Mouse (Mus musculus): Measurements from ENCODE around the gene Rpl39l. TPM values are rescaled to one million over a fixed set of nuclear protein-coding genes. Genes with fewer than 3 reads are reported as not detected.
A peak's percentile ranks its signal among the peaks of the same experiment; 100 is the strongest.
"Not testable (repeated sequence)": the region's sequence is repeated elsewhere in the genome, so short reads cannot be mapped to it uniquely, and the experiment has no call there.

Rpl39l gene
- 0.22 TPM in 1 of 2 replicates, not detected in the other for polyA plus RNA-seq (2015; fragmentation: Nextera tagmentation; extraction: Ambion mirVana)

DNA sequence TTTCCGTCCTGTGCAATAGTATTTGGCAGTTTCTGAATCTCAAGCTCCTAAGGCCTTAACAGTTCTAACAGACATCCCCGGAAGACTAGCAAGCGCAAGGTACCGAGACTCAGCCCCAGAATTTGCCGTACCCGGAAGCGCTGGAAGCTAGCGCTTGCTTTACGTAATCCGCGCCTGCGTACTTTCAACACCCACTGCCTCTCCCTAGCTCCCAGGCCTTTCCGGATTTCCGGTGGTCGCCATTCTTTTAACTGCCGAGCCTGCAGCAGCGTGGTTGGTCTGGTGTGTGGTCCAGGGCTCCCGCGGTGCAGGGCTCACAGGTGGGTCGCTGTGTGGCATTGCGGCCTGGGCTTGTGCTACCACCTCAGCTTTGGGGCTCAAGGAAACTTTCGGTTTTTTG, at the start of gene Rpl39l:
Gene Rpl39l (plus strand): TSS at position 222 of the 400 bp plus-strand sequence.
- H3K9me3 ChIP-seq, result no peaks in the 10 kb centered on the region
- H3K9ac ChIP-seq, result no peak within 1 kb of the TSS
- H3K27ac ChIP-seq, result no peak within 1 kb of the TSS
- H3K36me3 ChIP-seq, result no peaks in the 10 kb centered on the region
- no peak for ATAC-seq (ENCODE audit: insufficient read depth, low FRiP score, low read depth)
- 82% methylated on average over 22 of the region's 22 CpGs for WGBS
- H3K4me2 ChIP-seq, result no peak within 1 kb of the TSS
- no peaks in the 10 kb centered on the region for H3K4me1 ChIP-seq
- no peak within 1 kb of the TSS for H3K4me3 ChIP-seq (replicated peaks)
- H3K27me3 ChIP-seq (replicated peaks), result no peaks in the 10 kb centered on the region

DNA sequence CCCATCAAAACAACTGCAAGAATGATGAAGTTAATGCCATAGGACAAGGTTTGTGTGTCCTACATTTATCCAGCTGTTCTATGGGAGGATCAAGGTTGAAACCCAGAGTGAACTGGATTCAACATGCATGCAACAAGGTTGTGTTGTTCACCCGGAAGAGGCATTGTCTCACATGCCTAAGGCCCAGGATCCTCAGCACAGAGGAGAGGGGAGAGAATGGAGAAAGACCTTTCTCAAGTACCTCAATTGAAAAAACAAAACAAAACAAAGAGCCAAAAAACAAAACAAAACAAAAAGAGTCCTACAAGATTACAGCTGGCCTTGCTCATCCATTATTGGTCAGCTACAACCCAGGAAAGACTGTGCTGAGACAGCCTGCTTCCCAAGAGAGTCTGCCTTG, 42.4 kb upstream of the Rpl39l start:
- Histone ChIP-seq H3K27ac (no peak overlapping the region), H3K36me3 (no peaks in the 10 kb centered on the region), H3K9me3 (no peaks in the 10 kb centered on the region), H3K4me3 (replicated peaks) (no peak overlapping the region), H3K4me2 (no peak overlapping the region), H3K27me3 (replicated peaks) (no peaks in the 10 kb centered on the region), H3K9ac (no peak overlapping the region), H3K4me1 (no peaks in the 10 kb centered on the region)
- ATAC-seq (ENCODE audit: insufficient read depth, low FRiP score, low read depth), result no peak
- 88% methylated on average over 1 of the region's 1 CpGs for WGBS

DNA sequence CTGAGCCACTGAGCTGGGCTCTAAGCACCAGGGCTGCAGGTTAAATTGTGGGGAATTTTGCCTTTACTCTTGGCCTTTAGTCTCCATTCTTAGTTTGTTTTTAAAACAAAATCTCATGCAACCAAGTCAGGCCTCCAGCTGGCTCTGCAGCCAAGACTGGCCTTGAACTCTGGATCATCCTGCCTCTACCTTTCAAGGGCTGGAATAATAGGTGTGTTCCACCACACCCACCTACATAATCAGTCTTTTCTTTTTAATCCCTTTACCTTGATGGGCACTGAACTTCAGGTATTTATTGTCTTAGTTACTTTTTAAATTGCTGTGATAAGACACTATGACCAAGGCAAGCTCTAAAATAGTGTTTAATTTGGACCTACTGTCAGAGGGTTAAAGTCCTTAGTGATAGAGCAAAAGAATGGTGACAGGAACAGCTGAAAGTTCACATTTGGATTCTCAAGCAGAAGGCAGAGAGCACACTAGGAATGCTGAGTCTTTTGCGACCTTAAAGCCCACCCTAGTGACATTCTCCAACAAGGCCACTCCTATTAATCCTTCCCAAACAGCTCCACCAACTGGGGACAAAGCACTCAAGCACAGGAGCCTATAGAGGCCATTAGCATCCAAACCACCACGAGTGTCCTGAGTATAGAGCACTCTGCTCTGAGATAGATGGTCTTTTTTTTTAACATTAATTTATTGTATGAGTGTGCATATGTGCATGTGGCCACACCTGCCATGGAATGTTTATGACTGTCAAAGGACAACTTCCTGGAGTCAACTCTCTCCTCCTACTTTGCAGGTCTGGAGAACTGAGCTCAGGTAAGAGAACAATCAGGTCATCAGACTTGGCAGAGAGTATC, 40.7 kb upstream of the Rpl39l start:
- H3K36me3 ChIP-seq, result no peaks in the 10 kb centered on the region
- 68% methylated on average over 2 of the region's 2 CpGs for WGBS
- ATAC-seq (ENCODE audit: insufficient read depth, low FRiP score, low read depth), result no peak

DNA sequence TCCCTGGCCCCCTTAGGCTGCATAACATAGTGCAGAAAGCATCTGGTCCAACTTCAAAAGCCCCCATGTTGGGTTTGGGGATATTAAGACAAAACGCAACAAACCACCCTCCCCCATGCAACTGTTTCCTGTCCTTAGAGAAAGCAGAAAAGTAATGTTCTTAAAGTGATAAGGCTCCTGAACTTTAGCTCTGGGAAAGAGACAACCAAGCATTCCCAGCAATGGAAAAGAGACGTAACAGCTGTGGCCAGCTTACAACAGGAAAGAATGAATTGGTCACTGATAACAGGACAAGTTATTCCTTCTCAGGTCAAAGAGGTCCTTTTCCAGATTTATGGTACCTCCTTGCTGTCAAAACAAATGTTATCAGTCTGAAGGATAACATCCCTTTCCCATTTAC, 26.9 kb upstream of the Rpl39l start:
- ATAC-seq (ENCODE audit: insufficient read depth, low FRiP score, low read depth), result no peak
- no peak overlapping the region for H3K9ac ChIP-seq
- no peaks in the 10 kb centered on the region for H3K27me3 ChIP-seq (replicated peaks)
- no peak overlapping the region for H3K4me2 ChIP-seq
- H3K9me3 ChIP-seq, result no peaks in the 10 kb centered on the region
- no peak overlapping the region for H3K4me3 ChIP-seq (replicated peaks)
- H3K4me1 ChIP-seq, result no peaks in the 10 kb centered on the region
- no peaks in the 10 kb centered on the region for H3K36me3 ChIP-seq
- no peak overlapping the region for H3K27ac ChIP-seq
- WGBS, result 33% methylated on average over 2 of the region's 2 CpGs

More for the DNA sequence above, 40.7 kb upstream of the Rpl39l start:
- H3K27me3 ChIP-seq (replicated peaks), result no peaks in the 10 kb centered on the region
- no peaks in the 10 kb centered on the region for H3K4me1 ChIP-seq
- H3K4me3 ChIP-seq (replicated peaks), result no peak overlapping the region
- H3K4me2 ChIP-seq, result no peak overlapping the region
- no peaks in the 10 kb centered on the region for H3K9me3 ChIP-seq
- H3K9ac ChIP-seq, result no peak overlapping the region
- no peak overlapping the region for H3K27ac ChIP-seq

DNA sequence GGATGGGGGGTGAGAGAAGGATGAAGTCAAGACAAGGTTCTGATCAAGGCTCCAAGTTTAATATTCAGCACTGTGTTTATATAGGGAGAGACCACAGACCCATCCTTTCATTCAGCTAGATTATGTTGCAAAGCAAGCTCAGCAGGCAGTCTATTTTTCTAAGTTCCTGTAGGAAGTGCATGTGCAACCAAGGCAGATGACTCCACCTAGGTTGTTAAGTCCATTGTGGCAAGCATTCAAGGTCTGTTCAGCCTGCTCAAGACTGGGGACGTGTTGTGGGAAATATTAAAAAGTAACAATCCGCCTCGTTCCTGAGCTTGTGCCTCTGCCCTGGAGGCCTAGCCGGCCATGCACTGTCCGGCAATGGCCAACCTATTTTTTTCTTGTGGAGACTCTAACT, 22.6 kb upstream of the Rpl39l start:
- no peak overlapping the region for H3K9ac ChIP-seq
- WGBS, result 96% methylated on average over 5 of the region's 5 CpGs
- no peak for ATAC-seq (ENCODE audit: insufficient read depth, low FRiP score, low read depth)
- H3K9me3 ChIP-seq, result no peaks in the 10 kb centered on the region
- no peak overlapping the region for H3K27ac ChIP-seq
- no peaks in the 10 kb centered on the region for H3K4me1 ChIP-seq
- H3K27me3 ChIP-seq (replicated peaks), result no peaks in the 10 kb centered on the region
- no peak overlapping the region for H3K4me3 ChIP-seq (replicated peaks)
- no peak overlapping the region for H3K4me2 ChIP-seq
- H3K36me3 ChIP-seq, result no peaks in the 10 kb centered on the region

DNA sequence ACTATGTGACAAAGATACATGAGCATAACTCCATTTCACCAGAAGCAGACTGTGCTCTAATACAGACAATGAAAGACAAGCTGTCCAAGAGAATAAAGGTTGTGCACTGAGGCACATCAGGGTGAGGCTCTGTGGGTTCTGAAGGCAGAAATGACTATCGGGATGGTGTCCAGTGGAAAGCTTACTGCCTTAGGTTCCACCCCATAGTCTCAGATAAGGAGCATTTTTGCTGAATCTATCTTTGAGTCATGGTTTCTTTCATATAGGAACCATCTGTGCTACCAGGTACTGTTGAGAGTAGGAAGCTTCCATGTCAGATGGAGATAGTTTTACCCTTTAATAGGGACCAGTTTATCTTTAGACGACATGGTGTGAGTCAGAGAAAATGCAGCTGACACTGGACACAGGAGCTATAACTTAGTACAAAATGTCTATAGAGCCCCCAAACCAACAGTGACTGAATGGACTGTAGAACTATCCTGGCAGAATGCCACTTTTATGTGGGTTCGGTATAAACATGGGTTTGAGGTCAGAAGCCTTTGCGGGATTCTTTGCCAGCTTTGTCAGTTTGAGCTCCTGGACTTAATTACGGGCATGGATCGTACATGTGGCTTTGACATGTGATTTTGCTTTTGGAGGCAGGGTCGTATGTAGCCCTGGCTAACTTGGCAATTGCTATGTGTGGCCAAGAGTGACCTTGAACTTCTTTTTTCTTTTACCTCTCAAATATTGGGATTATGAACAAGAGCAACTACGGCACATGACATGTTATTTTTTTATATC, 712 bp upstream of the Rpl39l start:
- H3K4me3 ChIP-seq (replicated peaks), result no peak overlapping the region
- no peak overlapping the region for H3K9ac ChIP-seq
- H3K27ac ChIP-seq, result no peak overlapping the region
- H3K36me3 ChIP-seq, result no peaks in the 10 kb centered on the region
- H3K27me3 ChIP-seq (replicated peaks), result no peaks in the 10 kb centered on the region
- H3K4me2 ChIP-seq, result no peak overlapping the region
- WGBS, result 78% methylated on average over 8 of the region's 8 CpGs
- H3K9me3 ChIP-seq, result no peaks in the 10 kb centered on the region
- no peak for ATAC-seq (ENCODE audit: insufficient read depth, low FRiP score, low read depth)
- no peaks in the 10 kb centered on the region for H3K4me1 ChIP-seq

DNA sequence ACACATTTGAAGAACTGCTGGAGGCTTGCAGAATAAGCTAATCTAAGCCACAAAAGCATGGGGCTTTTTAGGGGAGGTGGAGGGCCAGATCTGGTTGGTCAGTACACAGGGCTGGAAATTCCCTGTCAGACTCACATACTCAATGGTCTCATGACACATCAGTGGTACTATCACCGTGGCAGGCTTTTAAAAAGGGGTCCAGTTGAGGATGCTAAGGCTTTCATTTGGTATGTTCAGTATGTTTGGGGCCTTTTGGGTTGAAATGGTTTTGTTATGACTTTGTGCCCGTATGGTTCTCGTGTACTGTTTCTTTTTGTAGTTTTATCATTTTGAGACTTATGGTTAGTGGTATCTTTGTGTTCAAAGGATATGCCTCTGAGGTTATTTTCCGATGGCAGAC, 1.2 kb downstream of the Rpl39l start:
- Histone ChIP-seq H3K27ac (no peak overlapping the region), H3K36me3 (no peaks in the 10 kb centered on the region), H3K4me3 (replicated peaks) (no peak overlapping the region), H3K9me3 (no peaks in the 10 kb centered on the region), H3K9ac (no peak overlapping the region), H3K4me1 (no peaks in the 10 kb centered on the region), H3K27me3 (replicated peaks) (no peaks in the 10 kb centered on the region), H3K4me2 (no peak overlapping the region)
- no peak for ATAC-seq (ENCODE audit: insufficient read depth, low FRiP score, low read depth)
- 88% methylated on average over 4 of the region's 4 CpGs for WGBS

DNA sequence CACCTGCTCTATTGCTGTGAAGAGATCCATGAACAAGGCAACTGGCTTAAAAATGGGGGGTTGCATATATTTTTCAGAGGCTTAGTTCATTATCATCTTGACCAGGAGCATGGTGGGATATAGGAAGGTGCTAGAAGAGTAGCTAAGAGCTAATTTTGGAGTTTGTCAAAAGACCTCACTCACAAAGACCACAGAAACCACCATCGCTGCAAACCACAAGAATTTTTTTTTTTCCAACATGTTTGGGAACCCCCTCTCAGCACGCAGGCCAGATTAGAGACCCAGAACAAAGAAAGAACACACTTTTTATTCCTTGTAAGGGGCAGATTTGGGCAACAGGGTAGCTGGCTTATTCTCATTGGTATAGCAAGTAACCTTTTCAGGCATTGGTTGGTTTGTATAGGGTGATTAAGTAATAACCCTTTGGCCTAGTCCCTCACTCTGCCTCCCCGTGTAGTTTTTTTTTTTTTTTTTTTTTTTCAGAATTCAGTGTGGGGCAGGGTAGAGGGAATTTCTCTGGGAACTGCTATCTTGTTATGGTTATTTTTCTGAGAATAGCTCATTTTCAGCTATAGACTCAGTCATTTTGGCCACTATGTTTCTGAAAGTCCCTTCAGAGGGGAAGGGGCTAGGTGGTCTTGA, 2.3 kb downstream of the Rpl39l start:
- H3K27ac ChIP-seq, result no peak overlapping the region
- no peaks in the 10 kb centered on the region for H3K4me1 ChIP-seq
- ATAC-seq (ENCODE audit: insufficient read depth, low FRiP score, low read depth), result no peak
- WGBS, result 81% methylated on average over 3 of the region's 3 CpGs
- H3K9ac ChIP-seq, result no peak overlapping the region
- H3K36me3 ChIP-seq, result no peaks in the 10 kb centered on the region
- H3K4me2 ChIP-seq, result no peak overlapping the region
- no peaks in the 10 kb centered on the region for H3K9me3 ChIP-seq
- no peaks in the 10 kb centered on the region for H3K27me3 ChIP-seq (replicated peaks)
- no peak overlapping the region for H3K4me3 ChIP-seq (replicated peaks)

DNA sequence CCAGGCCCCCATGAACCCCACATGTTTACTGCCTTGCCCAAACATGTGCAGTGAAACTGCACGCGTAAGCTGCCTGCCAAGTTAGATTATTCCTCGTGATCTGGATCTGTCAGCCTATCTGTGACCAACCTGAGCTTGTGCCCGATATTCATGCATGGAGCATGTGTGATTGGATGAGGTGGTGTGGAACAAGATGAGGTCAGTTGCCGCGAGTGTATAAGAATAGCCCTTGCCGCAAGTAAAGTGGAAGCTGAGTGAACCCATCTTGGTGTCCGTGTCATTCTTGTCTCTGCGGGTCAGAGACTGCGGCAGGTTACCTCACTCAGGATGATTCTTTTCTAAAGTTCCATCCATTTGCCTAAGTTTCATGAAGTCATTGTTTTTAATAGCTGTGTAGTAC, 17.4 kb downstream of the Rpl39l start:
- not testable (repeated sequence) for H3K9me3 ChIP-seq; ATAC-seq (ENCODE audit: insufficient read depth, low FRiP score, low read depth); H3K9ac ChIP-seq; H3K4me3 ChIP-seq (replicated peaks); H3K27ac ChIP-seq; H3K4me1 ChIP-seq; H3K4me2 ChIP-seq; H3K36me3 ChIP-seq; H3K27me3 ChIP-seq (replicated peaks)
- 94% methylated on average over 10 of the region's 10 CpGs for WGBS

DNA sequence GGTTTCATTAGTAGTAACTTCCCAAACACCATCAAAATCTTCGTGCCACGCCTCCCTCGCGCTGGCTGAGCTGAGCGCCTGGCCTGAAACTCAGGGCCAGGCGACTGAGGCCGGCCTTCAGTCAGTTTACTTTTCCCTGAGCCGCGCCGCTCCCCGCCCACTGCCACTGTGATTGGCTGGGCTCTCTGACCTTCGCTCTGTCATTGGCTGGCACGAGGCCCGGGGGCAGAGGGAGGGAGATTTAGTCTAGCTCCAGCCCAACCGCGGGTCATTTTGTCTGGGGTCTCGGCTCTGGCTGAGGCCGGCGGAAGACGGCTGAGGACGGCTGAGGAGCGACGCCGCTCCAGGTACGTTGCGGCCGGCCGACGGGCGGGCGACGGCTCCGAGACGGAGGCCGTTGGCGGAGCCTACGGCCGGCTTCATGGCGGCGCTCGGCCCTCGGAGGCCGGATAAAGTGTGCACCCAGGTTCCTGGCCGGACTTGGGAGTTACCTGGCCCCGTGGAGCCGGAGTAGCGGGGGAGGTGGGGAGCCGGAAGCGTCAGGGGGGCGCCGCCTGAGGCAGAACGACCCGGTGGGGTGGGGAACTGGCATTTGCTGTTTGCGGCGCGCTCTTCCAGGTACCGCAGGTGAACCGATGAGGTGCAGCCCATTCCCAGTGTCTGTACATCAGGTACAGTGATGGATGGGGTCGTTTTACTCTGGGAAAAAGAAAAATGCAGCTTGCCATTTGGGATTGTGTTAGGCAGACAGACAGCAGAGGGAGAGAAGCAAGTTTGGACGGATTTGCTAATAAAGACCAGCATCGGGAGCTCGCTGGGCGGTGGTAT, 22.9 kb downstream of the Rpl39l start, which contains the start of gene Atf7ip2:
Gene Atf7ip2 (plus strand): TSS at position 34 of the 828 bp plus-strand sequence.
- Histone ChIP-seq H3K9me3 (no peaks in the 10 kb centered on the region), H3K9ac (peak within 1 kb of the TSS; percentile 49; the same call in 1 of the 2 replicates), H3K4me2 (peak within 1 kb of the TSS; percentile 100), H3K4me1 (peaks cover 7% of the 10 kb centered on the region), H3K27me3 (replicated peaks) (no peaks in the 10 kb centered on the region), H3K36me3 (no peaks in the 10 kb centered on the region), H3K27ac (no peak within 1 kb of the TSS), H3K4me3 (replicated peaks) (peak within 1 kb of the TSS; percentile 55)
- under 1% methylated on average over 63 of the region's 63 CpGs for WGBS
- ATAC-seq (ENCODE audit: insufficient read depth, low FRiP score, low read depth), result peak; percentile 99

DNA sequence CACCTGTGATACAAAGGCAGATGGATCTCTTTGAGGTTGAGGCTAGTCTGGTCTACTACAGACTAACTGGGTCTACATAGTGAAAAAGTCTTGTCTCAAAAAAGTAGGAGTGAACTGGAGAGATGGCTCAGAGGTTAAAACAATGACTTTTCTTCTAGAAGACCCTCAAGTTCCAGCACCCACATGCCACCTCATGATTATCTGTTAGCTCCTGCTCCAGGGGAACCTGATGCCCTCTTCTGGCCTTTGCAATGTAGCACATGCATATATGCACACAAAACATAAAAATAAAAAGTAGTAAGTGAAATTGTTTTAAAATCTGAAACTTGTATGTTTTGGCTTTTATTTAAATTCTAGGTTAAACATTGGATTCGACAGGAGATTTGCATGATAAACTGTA, 38.8 kb downstream of the Rpl39l start:
- Histone ChIP-seq H3K36me3 (no peaks in the 10 kb centered on the region), H3K9me3 (no peaks in the 10 kb centered on the region), H3K9ac (no peak overlapping the region), H3K4me2 (no peak overlapping the region), H3K4me3 (replicated peaks) (no peak overlapping the region), H3K4me1 (no peaks in the 10 kb centered on the region), H3K27ac (no peak overlapping the region), H3K27me3 (replicated peaks) (no peaks in the 10 kb centered on the region)
- ATAC-seq (ENCODE audit: insufficient read depth, low FRiP score, low read depth), result no peak
- WGBS, result 82% methylated on average over 1 of the region's 1 CpGs

Data from stomach, embryonic 15.5 days (tissue).